Mouse (Mus musculus): ENCODE measurements around the gene Dst. TPM values are rescaled to one million over a fixed set of nuclear protein-coding genes. Genes with fewer than 3 reads are reported as not detected.

Dst gene
- polyA plus RNA-seq, 1 experiment from 2014 or later: 24.4 TPM

DNA sequence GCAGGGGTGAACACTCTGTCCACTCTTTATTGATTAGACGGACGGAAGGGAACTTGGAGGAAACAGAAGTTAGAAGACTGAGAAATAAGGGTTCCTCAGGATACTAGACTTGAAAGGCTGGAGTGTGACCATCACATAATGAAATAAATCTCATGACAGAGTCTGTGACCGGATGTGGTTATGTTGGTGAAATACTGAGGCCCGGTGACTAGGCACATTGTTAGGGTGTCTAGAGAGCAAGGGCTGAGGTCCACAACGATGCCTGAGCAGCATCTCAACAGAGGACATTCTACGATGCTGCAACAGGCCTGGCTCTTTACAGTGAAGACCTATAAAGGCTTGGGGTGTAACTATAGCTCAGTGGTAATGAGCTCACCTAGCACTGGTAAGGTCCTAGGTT lies 9.7 kb upstream of the Dst start:
- Histone ChIP-seq H3K27ac (no peak overlapping the region), H3K4me3 (no peak overlapping the region), H3K4me2 (no peak overlapping the region), H3K4me1 (0 out of 2 replicates have a peak, but pooled peaks cover 2% of the 10 kb centered on the region), H3K9ac (no peak overlapping the region), H3K27me3 (no peaks in the 10 kb centered on the region), H3K9me3 (no peaks in the 10 kb centered on the region), H3K36me3 (no peaks in the 10 kb centered on the region)
- ATAC-seq (ENCODE audit: insufficient number of reproducible peaks, low FRiP score, low TSS enrichment, low read depth): no peak
- WGBS: 86% methylated on average over 6 of the region's 6 CpGs

- 52% methylated on average over 8 of the region's 8 CpGs for WGBS
- ATAC-seq (ENCODE audit: insufficient number of reproducible peaks, low FRiP score, low TSS enrichment, low read depth): no peak
- H3K4me1 ChIP-seq: 0 out of 2 replicates have a peak, but pooled peaks cover 2% of the 10 kb centered on the region
- no peak overlapping the region for H3K9ac ChIP-seq
- no peak overlapping the region for H3K4me3 ChIP-seq
- no peaks in the 10 kb centered on the region for H3K9me3 ChIP-seq
- no peak overlapping the region for H3K27ac ChIP-seq
- H3K4me2 ChIP-seq: no peak overlapping the region
- H3K27me3 ChIP-seq: no peaks in the 10 kb centered on the region
- no peaks in the 10 kb centered on the region for H3K36me3 ChIP-seq
Observed at GRCm38 (mm10) chr1:33900175-33900574, 7.8 kb upstream of the Dst start.

- Histone ChIP-seq H3K36me3 (no peaks in the 10 kb centered on the region), H3K4me3 (no peak overlapping the region), H3K27ac (no peak overlapping the region), H3K4me1 (peaks cover 15% of the 10 kb centered on the region), H3K9me3 (no peaks in the 10 kb centered on the region), H3K27me3 (peaks cover 26% of the 10 kb centered on the region), H3K9ac (no peak overlapping the region), H3K4me2 (no peak overlapping the region)
- no peak for ATAC-seq (ENCODE audit: insufficient number of reproducible peaks, low FRiP score, low TSS enrichment, low read depth)
- WGBS: 21% methylated on average over 9 of the region's 9 CpGs
Observed at GRCm38 (mm10) chr1:33903587-33903986, 4.4 kb upstream of the Dst start.

DNA sequence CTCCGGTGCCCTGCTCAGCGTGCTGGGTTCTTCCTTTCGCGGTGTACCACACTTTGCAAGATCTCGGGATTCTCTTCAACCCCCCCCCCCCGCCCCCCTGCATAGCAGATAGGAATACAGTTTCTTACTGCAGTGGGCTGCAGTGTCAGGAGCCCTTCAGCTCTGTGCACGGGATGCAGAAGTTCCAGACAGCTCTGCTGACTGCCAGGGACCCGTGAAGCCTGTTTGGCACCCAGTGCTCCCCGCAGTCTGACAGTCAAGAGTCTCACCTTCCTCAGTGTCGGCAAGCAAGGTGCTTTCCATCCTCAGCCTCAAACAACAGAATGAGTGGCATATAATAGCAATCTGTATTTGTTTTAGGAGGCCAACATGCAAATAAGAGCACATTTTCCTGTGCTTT lies 1.8 kb upstream of the Dst start:
- 36% methylated on average over 10 of the region's 10 CpGs for WGBS
- no peaks in the 10 kb centered on the region for H3K9me3 ChIP-seq

DNA sequence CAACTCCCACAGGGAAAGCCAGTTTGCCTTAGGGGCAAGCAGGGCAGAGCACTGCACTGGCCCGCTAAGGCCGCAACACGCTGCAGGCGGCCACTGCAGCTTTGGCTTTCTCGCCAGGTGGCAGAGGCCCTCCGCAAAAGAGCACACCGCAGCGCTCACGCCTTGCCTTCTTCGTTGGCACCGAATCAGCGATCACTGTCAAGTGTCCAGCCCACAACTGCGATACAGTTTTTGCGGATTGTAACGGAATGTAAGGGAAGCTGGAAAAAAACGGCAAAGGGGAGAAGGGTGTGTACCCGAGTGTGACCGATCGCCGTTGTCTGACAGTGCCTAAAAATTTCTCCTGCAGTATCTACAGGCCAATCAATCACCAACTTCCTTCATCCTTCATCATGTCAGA lies 1.1 kb upstream of the Dst start:
- 5% methylated on average over 20 of the region's 20 CpGs for WGBS
- H3K4me1 ChIP-seq: peaks cover 17% of the 10 kb centered on the region
- H3K27me3 ChIP-seq: peaks cover 38% of the 10 kb centered on the region
- H3K9ac ChIP-seq: no peak overlapping the region
- peak overlapping the region; percentile 95 for H3K4me2 ChIP-seq
- H3K9me3 ChIP-seq: no peaks in the 10 kb centered on the region
- H3K27ac ChIP-seq: no peak overlapping the region
- ATAC-seq (ENCODE audit: insufficient number of reproducible peaks, low FRiP score, low TSS enrichment, low read depth): no peak
- H3K36me3 ChIP-seq: no peaks in the 10 kb centered on the region
- H3K4me3 ChIP-seq: peak overlapping the region; percentile 65

More for the DNA sequence above, 1.8 kb upstream of the Dst start:
- no peak overlapping the region for H3K4me3 ChIP-seq
- ATAC-seq (ENCODE audit: insufficient number of reproducible peaks, low FRiP score, low TSS enrichment, low read depth): no peak
- H3K27ac ChIP-seq: no peak overlapping the region
- no peak overlapping the region for H3K9ac ChIP-seq
- peaks cover 38% of the 10 kb centered on the region for H3K27me3 ChIP-seq
- H3K36me3 ChIP-seq: no peaks in the 10 kb centered on the region
- peaks cover 17% of the 10 kb centered on the region for H3K4me1 ChIP-seq
- no peak overlapping the region for H3K4me2 ChIP-seq

GRCm38 (mm10) chr1:33907421-33908190 lies 419 bp upstream of the Dst start, which contains the start of gene Bend6:
Gene Bend6, minus strand, starts transcription at chr1:33907816.
- Histone ChIP-seq H3K27ac (no peak within 1 kb of the TSS), H3K4me1 (peaks cover 17% of the 10 kb centered on the region), H3K36me3 (no peaks in the 10 kb centered on the region), H3K4me3 (peak within 1 kb of the TSS; percentile 65), H3K4me2 (peak within 1 kb of the TSS; percentile 95), H3K9ac (peak within 1 kb of the TSS; percentile 60), H3K9me3 (no peaks in the 10 kb centered on the region), H3K27me3 (peaks cover 38% of the 10 kb centered on the region)
- under 1% methylated on average over 80 of the region's 110 CpGs for WGBS
- peak; percentile 77 for ATAC-seq (ENCODE audit: insufficient number of reproducible peaks, low FRiP score, low TSS enrichment, low read depth)

GRCm38 (mm10) chr1:33911589-33911988 lies 3.6 kb downstream of the Dst start:
- peaks cover 17% of the 10 kb centered on the region for H3K4me1 ChIP-seq
- WGBS: 69% methylated on average over 8 of the region's 8 CpGs
- no peak overlapping the region for H3K4me2 ChIP-seq
- H3K9ac ChIP-seq: no peak overlapping the region
- ATAC-seq (ENCODE audit: insufficient number of reproducible peaks, low FRiP score, low TSS enrichment, low read depth): no peak
- no peak overlapping the region for H3K27ac ChIP-seq
- H3K27me3 ChIP-seq: peaks cover 29% of the 10 kb centered on the region
- H3K4me3 ChIP-seq: no peak overlapping the region
- no peaks in the 10 kb centered on the region for H3K9me3 ChIP-seq
- H3K36me3 ChIP-seq: no peaks in the 10 kb centered on the region

DNA sequence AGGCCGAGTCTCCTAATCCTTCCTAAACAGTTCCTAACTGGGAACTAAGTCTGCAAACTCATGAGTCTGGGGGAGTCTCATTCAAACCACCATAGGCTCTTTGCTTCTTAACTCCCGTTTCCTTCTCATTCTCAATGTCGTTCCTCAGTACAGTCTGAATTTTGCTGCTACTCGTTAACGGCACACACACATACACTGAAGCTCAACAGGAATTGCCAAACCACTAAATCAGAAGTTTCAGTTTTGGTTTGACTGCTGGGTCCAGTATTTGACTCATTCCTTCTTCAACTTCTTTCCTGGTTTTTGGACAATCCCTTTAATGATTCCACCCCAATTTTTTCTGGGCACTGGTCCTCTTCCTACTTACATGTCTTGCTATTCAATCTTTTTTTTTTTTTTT lies 8.5 kb downstream of the Dst start:
- Histone ChIP-seq H3K27me3 (no peaks in the 10 kb centered on the region), H3K9ac (no peak overlapping the region), H3K4me1 (no peaks in the 10 kb centered on the region), H3K4me2 (no peak overlapping the region), H3K36me3 (no peaks in the 10 kb centered on the region), H3K4me3 (no peak overlapping the region), H3K27ac (no peak overlapping the region), H3K9me3 (no peaks in the 10 kb centered on the region)
- WGBS: 82% methylated on average over 5 of the region's 5 CpGs
- no peak for ATAC-seq (ENCODE audit: insufficient number of reproducible peaks, low FRiP score, low TSS enrichment, low read depth)

GRCm38 (mm10) chr1:33922975-33923374 lies 14.9 kb downstream of the Dst start:
- H3K36me3 ChIP-seq: no peaks in the 10 kb centered on the region
- no peaks in the 10 kb centered on the region for H3K27me3 ChIP-seq
- H3K27ac ChIP-seq: no peak overlapping the region
- H3K4me3 ChIP-seq: no peak overlapping the region
- no peak overlapping the region for H3K4me2 ChIP-seq
- WGBS: 75% methylated on average over 7 of the region's 7 CpGs
- no peak overlapping the region for H3K9ac ChIP-seq
- no peak for ATAC-seq (ENCODE audit: insufficient number of reproducible peaks, low FRiP score, low TSS enrichment, low read depth)
- H3K4me1 ChIP-seq: no peaks in the 10 kb centered on the region
- H3K9me3 ChIP-seq: no peaks in the 10 kb centered on the region

DNA sequence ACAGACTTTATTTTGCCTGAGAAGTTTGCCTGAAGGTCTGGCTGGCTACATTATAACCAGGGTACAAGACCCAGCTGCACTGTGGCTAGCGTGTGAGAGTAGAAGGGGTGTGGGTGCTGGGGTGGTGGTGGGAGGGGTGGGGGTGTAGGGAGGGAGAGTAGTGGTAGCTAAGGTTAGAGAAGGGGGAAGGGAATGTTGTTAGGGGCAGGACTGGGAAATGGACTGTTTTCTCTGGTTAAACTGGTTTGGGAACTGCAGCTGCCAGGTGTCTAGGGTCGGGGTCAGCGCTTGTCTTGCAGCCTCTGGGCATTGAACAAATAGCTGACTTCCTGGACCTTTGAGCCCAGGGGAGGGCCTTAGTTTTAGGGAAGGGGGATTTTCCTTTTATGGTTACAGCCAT lies 17.3 kb downstream of the Dst start:
- no peaks in the 10 kb centered on the region for H3K9me3 ChIP-seq
- ATAC-seq (ENCODE audit: insufficient number of reproducible peaks, low FRiP score, low TSS enrichment, low read depth): no peak
- no peaks in the 10 kb centered on the region for H3K4me1 ChIP-seq
- no peak overlapping the region for H3K4me3 ChIP-seq
- H3K27ac ChIP-seq: no peak overlapping the region
- no peak overlapping the region for H3K4me2 ChIP-seq
- no peaks in the 10 kb centered on the region for H3K36me3 ChIP-seq
- H3K27me3 ChIP-seq: no peaks in the 10 kb centered on the region
- no peak overlapping the region for H3K9ac ChIP-seq
- WGBS: 60% methylated on average over 3 of the region's 3 CpGs

DNA sequence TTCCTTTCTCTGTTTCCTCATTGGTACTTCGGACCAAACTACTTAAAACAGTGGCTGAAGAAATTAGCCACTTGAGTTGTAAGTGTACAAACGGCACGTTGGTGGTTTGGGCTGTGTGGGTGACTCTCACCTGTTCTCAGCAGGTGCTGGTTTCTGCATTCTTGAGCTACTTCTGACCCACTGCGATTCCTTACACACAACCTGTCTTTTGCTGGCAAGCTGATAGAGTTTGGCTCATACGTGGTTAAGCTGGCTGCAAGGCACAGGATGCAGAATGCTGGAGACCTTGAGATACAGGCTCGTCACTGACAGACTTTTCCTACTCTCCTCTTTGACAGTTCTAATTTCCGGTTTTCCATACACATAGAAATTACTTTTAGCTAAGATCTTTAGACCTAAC lies 19.4 kb downstream of the Dst start:
- H3K4me2 ChIP-seq: no peak overlapping the region
- no peaks in the 10 kb centered on the region for H3K36me3 ChIP-seq
- H3K27me3 ChIP-seq: no peaks in the 10 kb centered on the region
- no peak for ATAC-seq (ENCODE audit: insufficient number of reproducible peaks, low FRiP score, low TSS enrichment, low read depth)
- H3K9me3 ChIP-seq: no peaks in the 10 kb centered on the region
- H3K27ac ChIP-seq: no peak overlapping the region
- WGBS: 91% methylated on average over 7 of the region's 7 CpGs
- no peak overlapping the region for H3K9ac ChIP-seq
- no peak overlapping the region for H3K4me3 ChIP-seq
- no peaks in the 10 kb centered on the region for H3K4me1 ChIP-seq

DNA sequence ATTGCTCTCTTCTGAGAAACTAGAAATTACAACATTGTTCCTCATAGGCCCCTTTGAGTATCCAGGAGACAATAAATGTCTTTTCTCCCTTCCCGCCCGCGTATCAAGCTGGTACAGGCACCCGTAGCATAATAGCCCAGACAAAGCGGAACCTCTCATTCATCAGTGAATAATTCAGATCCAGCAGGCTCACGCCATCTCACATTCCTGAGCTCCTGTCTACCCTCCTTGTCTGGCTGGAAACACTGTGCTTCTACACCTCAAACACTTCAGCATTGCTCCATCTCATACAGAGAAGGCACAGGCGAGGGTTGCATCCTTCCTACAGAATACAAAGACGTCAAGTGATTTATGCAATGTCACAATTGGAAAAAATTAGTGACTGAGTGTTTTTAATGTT lies 23.8 kb downstream of the Dst start:
- Histone ChIP-seq H3K27ac (no peak overlapping the region), H3K9ac (no peak overlapping the region), H3K4me1 (no peaks in the 10 kb centered on the region), H3K9me3 (no peaks in the 10 kb centered on the region), H3K36me3 (no peaks in the 10 kb centered on the region), H3K4me3 (no peak overlapping the region), H3K27me3 (no peaks in the 10 kb centered on the region), H3K4me2 (no peak overlapping the region)
- ATAC-seq (ENCODE audit: insufficient number of reproducible peaks, low FRiP score, low TSS enrichment, low read depth): no peak
- 77% methylated on average over 8 of the region's 8 CpGs for WGBS
